17 mouse cellular contexts compared by ENCODE assay signal in the genomic region with DNA sequence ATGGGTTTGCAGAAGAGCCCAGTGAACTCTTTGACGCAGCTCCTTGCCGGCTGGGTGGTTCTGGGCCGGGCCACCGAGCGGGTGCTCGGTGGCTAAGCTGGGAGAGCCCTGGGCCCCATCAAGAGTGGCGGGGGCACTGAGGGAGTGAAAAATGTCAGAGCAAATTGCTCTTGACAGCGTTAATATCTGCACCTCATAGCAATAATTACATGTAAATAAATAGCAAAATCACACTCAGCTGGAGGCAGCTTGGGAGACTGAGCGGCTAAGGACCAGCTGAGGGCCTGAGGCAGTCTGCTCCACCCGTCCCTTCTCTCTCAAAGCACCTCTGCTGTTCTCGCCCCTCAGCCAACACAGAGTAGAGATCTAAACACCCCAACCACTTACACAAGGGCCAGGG.
"Had no signal": no experiment of that assay in that cellular context is flagged by ENCODE, and none has a peak within 500 bp of the region (broad histone marks: within the 10 kb centered on the region; RNA-seq: fewer than 3 reads in every experiment).

No protein-coding gene starts in this region.

- H3K27ac ChIP-seq: layer of hippocampus, adult 2 months; limb, embryonic 12.5 days; liver, embryonic 13.5 days; lung, embryonic 15.5 days; macrophage; neural tube, embryonic 12.5 days; stomach, embryonic 15.5 days had no signal

- H3K36me3 ChIP-seq: limb, embryonic 12.5 days; liver, embryonic 13.5 days; lung, embryonic 15.5 days; neural tube, embryonic 12.5 days; stomach, embryonic 15.5 days had no signal

- H3K9me3 ChIP-seq: limb, embryonic 12.5 days; liver, embryonic 13.5 days; lung, embryonic 15.5 days; megakaryocyte, embryonic 14.5 days; neural tube, embryonic 12.5 days; stomach, embryonic 15.5 days had no signal

- ATAC-seq: liver, postnatal 0 days had no signal

- DNase-seq: kidney, adult 18-20 months; kidney, postnatal 10 days; kidney, postnatal 4 days; liver; liver, embryonic 13.5 days; liver, postnatal 0 days; lung, postnatal 14 days; right cerebral cortex, postnatal 14 days; thymus, adult 2 months; thymus, postnatal 25 days had no signal

- H3K4me1 ChIP-seq: liver, embryonic 13.5 days; lung, embryonic 15.5 days; megakaryocyte, embryonic 14.5 days; stomach, embryonic 15.5 days had no signal

- H3K9ac ChIP-seq: limb, embryonic 12.5 days; liver, embryonic 13.5 days; liver, postnatal 0 days; lung, embryonic 15.5 days; neural tube, embryonic 12.5 days; stomach, embryonic 15.5 days had no signal

- H3K4me3 ChIP-seq: layer of hippocampus, adult 2 months; limb, embryonic 12.5 days; liver, embryonic 13.5 days; lung, embryonic 15.5 days; megakaryocyte, embryonic 14.5 days; neural tube, embryonic 12.5 days; stomach, embryonic 15.5 days had no signal

- H3K4me2 ChIP-seq: limb, embryonic 12.5 days; liver, embryonic 13.5 days; lung, embryonic 15.5 days; neural tube, embryonic 12.5 days; stomach, embryonic 15.5 days had no signal
